Mouse (Mus musculus): ENCODE results near the gene AC170998.1. TPM values are rescaled to one million over a fixed set of nuclear protein-coding genes. Genes with fewer than 3 reads are reported as not detected.

AC170998.1 gene
- polyA plus RNA-seq, 1 experiment from 2014 or later: 3.3 TPM

DNA sequence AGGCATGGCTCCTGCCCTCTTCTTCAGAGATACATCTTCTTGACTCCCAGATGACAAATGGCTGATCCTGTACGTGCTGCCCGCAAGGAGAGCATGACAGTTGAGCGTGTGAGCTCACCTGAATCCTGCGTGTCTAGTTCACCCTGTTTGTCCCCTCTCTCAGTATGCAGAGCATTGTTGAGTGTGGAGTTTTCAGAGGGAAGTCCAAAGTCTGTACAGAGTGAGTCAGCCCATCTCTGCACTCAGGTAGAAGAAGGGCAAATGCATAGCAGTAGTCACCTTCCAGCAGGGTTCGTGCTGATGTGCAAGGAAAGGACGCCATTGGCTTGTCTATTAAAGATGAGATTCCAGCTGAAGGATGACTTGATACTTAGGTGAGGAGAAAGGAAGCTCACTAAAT is 13.4 kb downstream of the AC170998.1 start:
- no peaks in the 10 kb centered on the region for H3K4me1 ChIP-seq
- 95% methylated on average over 6 of the region's 6 CpGs for WGBS
- no peaks in the 10 kb centered on the region for H3K27me3 ChIP-seq (replicated peaks)
- no peak overlapping the region for H3K4me3 ChIP-seq
- H3K36me3 ChIP-seq: peaks cover 53% of the 10 kb centered on the region
- ATAC-seq (ENCODE audit: low FRiP score, low read depth): no peak
- no peak overlapping the region for H3K4me2 ChIP-seq (replicated peaks)
- no peak overlapping the region for H3K27ac ChIP-seq
- no peak overlapping the region for H3K9ac ChIP-seq
- H3K9me3 ChIP-seq: no peaks in the 10 kb centered on the region

- no peak overlapping the region for H3K27ac ChIP-seq
- H3K4me3 ChIP-seq: no peak overlapping the region
- WGBS: 95% methylated on average over 11 of the region's 11 CpGs
- no peaks in the 10 kb centered on the region for H3K4me1 ChIP-seq
- peaks cover 79% of the 10 kb centered on the region for H3K36me3 ChIP-seq
- H3K4me2 ChIP-seq (replicated peaks): no peak overlapping the region
- H3K9ac ChIP-seq: no peak overlapping the region
- no peaks in the 10 kb centered on the region for H3K27me3 ChIP-seq (replicated peaks)
- no peaks in the 10 kb centered on the region for H3K9me3 ChIP-seq
- no peak for ATAC-seq (ENCODE audit: low FRiP score, low read depth)
These were observed 17.4 kb downstream of the AC170998.1 start for GRCm38 (mm10) chr17:28743145-28743866.

- no peak overlapping the region for H3K4me2 ChIP-seq (replicated peaks)
- H3K4me3 ChIP-seq: no peak overlapping the region
- H3K9me3 ChIP-seq: no peaks in the 10 kb centered on the region
- peaks cover 85% of the 10 kb centered on the region for H3K36me3 ChIP-seq
- no peak for ATAC-seq (ENCODE audit: low FRiP score, low read depth)
- 91% methylated on average over 9 of the region's 9 CpGs for WGBS
- no peak overlapping the region for H3K27ac ChIP-seq
- no peak overlapping the region for H3K9ac ChIP-seq
- H3K27me3 ChIP-seq (replicated peaks): no peaks in the 10 kb centered on the region
- no peaks in the 10 kb centered on the region for H3K4me1 ChIP-seq
These were observed 18.0 kb downstream of the AC170998.1 start for GRCm38 (mm10) chr17:28743916-28744315.

GRCm38 (mm10) chr17:28745773-28746172 is 19.9 kb downstream of the AC170998.1 start:
- Histone ChIP-seq H3K4me3 (no peak overlapping the region), H3K36me3 (peaks cover 74% of the 10 kb centered on the region), H3K27me3 (replicated peaks) (no peaks in the 10 kb centered on the region), H3K4me2 (replicated peaks) (no peak overlapping the region), H3K9me3 (no peaks in the 10 kb centered on the region), H3K27ac (no peak overlapping the region), H3K9ac (no peak overlapping the region), H3K4me1 (no peaks in the 10 kb centered on the region)
- WGBS: 91% methylated on average over 6 of the region's 6 CpGs
- ATAC-seq (ENCODE audit: low FRiP score, low read depth): no peak

GRCm38 (mm10) chr17:28748001-28748400 is 22.1 kb downstream of the AC170998.1 start:
- no peak overlapping the region for H3K4me2 ChIP-seq (replicated peaks)
- H3K4me1 ChIP-seq: no peaks in the 10 kb centered on the region
- 94% methylated on average over 4 of the region's 4 CpGs for WGBS
- ATAC-seq (ENCODE audit: low FRiP score, low read depth): no peak
- no peaks in the 10 kb centered on the region for H3K9me3 ChIP-seq
- no peak overlapping the region for H3K4me3 ChIP-seq
- no peaks in the 10 kb centered on the region for H3K27me3 ChIP-seq (replicated peaks)
- H3K27ac ChIP-seq: no peak overlapping the region
- no peak overlapping the region for H3K9ac ChIP-seq
- peaks cover 56% of the 10 kb centered on the region for H3K36me3 ChIP-seq

- Histone ChIP-seq H3K9ac (no peak overlapping the region), H3K4me2 (replicated peaks) (no peak overlapping the region), H3K27ac (no peak overlapping the region), H3K9me3 (no peaks in the 10 kb centered on the region), H3K27me3 (replicated peaks) (no peaks in the 10 kb centered on the region), H3K4me3 (no peak overlapping the region), H3K36me3 (peaks cover 32% of the 10 kb centered on the region), H3K4me1 (no peaks in the 10 kb centered on the region)
- 85% methylated on average over 6 of the region's 6 CpGs for WGBS
- no peak for ATAC-seq (ENCODE audit: low FRiP score, low read depth)
These were observed 24.7 kb downstream of the AC170998.1 start for GRCm38 (mm10) chr17:28750580-28750979.

DNA sequence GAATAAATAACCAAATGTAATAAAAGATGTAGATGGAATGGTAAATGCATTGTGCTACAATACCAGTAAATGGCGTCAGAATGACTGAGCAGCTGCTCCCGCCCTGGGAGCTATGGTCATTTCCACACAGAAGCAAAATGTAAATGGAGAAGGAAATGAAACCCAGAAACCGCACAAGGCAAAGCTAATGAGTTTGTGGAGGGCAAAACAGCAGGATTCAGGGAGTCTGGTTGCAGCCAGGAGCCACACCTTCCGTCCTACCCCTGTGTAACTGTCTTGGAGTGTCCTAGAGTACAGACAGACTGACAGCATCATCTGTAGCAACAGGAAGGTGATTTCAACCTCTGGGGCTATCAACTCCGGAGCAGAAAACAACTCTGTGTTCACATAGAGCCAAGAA is 30.6 kb downstream of the AC170998.1 start:
- 63% methylated on average over 5 of the region's 5 CpGs for WGBS
- H3K27ac ChIP-seq: no peak overlapping the region
- no peak overlapping the region for H3K4me2 ChIP-seq (replicated peaks)
- no peaks in the 10 kb centered on the region for H3K36me3 ChIP-seq
- no peak for ATAC-seq (ENCODE audit: low FRiP score, low read depth)
- no peaks in the 10 kb centered on the region for H3K4me1 ChIP-seq
- no peak overlapping the region for H3K9ac ChIP-seq
- no peaks in the 10 kb centered on the region for H3K9me3 ChIP-seq
- no peaks in the 10 kb centered on the region for H3K27me3 ChIP-seq (replicated peaks)
- no peak overlapping the region for H3K4me3 ChIP-seq

GRCm38 (mm10) chr17:28757470-28757869 is 31.6 kb downstream of the AC170998.1 start:
- no peaks in the 10 kb centered on the region for H3K9me3 ChIP-seq
- no peak overlapping the region for H3K9ac ChIP-seq
- H3K4me1 ChIP-seq: no peaks in the 10 kb centered on the region
- H3K4me2 ChIP-seq (replicated peaks): no peak overlapping the region
- H3K4me3 ChIP-seq: no peak overlapping the region
- H3K27ac ChIP-seq: no peak overlapping the region
- ATAC-seq (ENCODE audit: low FRiP score, low read depth): no peak
- H3K36me3 ChIP-seq: no peaks in the 10 kb centered on the region
- WGBS: 83% methylated on average over 2 of the region's 2 CpGs
- no peaks in the 10 kb centered on the region for H3K27me3 ChIP-seq (replicated peaks)

DNA sequence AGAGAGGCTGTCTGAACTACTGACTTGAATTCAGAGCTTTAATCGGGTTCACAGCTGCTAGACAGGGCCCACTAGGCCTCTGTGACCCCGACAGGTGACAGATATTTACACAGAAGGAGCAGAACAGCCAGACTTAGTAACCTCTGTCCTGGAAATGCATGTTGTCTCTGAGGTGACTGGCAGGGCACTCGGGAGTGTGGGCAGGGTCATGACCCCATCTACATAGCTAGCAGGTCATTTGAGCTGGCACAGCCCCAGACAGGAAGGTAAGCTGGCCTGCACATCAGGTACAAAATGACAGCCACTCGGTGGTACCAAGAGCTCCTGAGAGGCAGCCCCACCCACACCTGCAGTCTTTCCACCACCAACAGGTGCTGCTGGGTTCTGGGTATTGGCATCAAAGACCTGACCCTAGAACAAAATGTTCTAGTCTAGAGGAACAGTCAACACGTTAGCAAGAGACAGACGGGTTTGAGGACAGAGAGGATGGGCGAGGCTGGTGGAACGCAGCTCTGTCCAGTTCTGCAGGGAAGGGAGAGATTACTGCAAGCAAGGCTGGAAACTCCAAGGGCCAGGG is 34.9 kb downstream of the AC170998.1 start:
- no peak for ATAC-seq (ENCODE audit: low FRiP score, low read depth)
- no peaks in the 10 kb centered on the region for H3K36me3 ChIP-seq
- WGBS: 75% methylated on average over 8 of the region's 8 CpGs
- no peak overlapping the region for H3K4me2 ChIP-seq (replicated peaks)
- no peak overlapping the region for H3K27ac ChIP-seq
- H3K4me3 ChIP-seq: no peak overlapping the region
- H3K27me3 ChIP-seq (replicated peaks): no peaks in the 10 kb centered on the region
- H3K9ac ChIP-seq: no peak overlapping the region
- no peaks in the 10 kb centered on the region for H3K4me1 ChIP-seq
- no peaks in the 10 kb centered on the region for H3K9me3 ChIP-seq

DNA sequence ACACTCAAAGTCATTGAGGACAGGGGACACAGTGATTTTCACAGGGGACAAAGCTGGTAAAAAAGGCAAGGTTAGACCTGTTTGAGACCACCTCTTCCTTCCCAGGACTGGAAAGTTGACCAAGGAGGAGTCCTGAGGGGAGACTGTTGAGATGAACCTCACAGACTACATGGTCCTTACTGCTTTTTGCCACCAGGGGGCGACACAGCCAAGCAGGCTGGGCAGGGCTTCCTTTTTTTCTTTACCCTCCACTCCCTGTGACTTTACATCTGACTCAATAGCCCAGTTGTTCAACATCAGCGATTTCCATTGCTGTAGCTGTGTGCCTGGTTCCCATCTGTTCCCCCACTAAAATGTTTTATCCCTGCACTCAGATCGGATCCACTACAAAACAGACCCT is 36.0 kb downstream of the AC170998.1 start:
- Histone ChIP-seq H3K36me3 (no peaks in the 10 kb centered on the region), H3K4me1 (no peaks in the 10 kb centered on the region), H3K4me2 (replicated peaks) (no peak overlapping the region), H3K27me3 (replicated peaks) (no peaks in the 10 kb centered on the region; the same call in 1 of the 2 replicates), H3K9me3 (no peaks in the 10 kb centered on the region), H3K9ac (no peak overlapping the region), H3K4me3 (no peak overlapping the region), H3K27ac (no peak overlapping the region)
- WGBS: 20% methylated on average over 3 of the region's 3 CpGs
- no peak for ATAC-seq (ENCODE audit: low FRiP score, low read depth)

DNA sequence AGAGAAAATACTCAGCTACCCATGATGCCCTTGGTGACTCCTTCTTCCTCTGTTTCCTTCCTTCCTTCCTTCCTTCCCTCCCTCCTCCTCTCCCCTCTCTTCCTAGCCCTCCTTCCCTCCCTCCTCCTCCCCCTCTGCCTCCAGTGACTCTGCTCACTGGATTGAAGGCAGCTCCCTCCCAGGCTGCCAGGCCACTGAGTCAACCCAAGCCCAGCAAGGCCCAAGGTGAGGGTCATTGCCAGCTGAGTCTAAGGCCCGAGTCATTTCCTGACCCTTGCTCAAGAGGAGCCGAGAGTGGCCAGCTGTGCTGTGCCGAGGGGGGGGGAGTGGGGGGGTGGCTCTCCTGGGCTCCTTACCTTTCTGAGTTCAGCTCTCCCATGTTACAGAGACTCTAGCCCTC is 40.3 kb downstream of the AC170998.1 start:
- Histone ChIP-seq H3K4me3 (no peak overlapping the region), H3K4me1 (peaks cover 16% of the 10 kb centered on the region), H3K27ac (no peak overlapping the region), H3K9me3 (no peaks in the 10 kb centered on the region), H3K9ac (no peak overlapping the region), H3K4me2 (replicated peaks) (no peak overlapping the region), H3K36me3 (no peaks in the 10 kb centered on the region), H3K27me3 (replicated peaks) (peaks cover 31% of the 10 kb centered on the region)
- WGBS: 63% methylated on average over 3 of the region's 3 CpGs
- ATAC-seq (ENCODE audit: low FRiP score, low read depth): no peak

DNA sequence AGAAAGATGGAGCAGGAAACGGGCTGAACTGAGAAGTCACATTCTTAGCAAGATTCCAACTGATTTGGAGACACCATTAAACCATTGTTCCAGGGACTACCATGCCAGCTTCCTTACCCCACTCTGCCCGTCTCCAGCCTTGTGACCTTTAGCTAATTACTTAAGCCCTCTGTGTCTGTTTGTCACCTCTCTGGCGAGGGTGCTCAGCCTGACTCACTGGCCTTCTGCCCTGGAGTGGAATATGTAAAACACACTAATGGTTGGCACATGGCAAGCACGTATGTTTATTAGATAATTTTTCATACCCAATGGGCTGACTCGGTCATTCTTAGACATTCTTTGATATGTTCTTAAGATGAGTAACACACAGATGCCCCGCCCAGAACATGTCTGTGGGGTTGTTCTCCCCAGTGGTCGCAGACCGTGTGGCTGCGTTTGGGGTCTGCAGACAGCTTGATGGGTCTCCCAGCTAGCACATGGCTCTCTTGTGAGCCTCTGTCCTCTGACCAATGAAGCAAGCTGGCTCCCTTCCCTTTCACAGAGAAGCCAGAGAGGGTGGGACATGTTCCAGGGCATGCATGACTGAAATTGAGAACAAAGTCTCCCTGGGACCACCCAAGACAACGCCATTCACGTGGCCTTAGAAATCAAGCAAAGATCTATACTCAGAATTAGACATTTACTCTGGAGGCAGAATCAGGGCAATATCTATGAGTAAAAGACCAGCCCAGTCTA is 41.1 kb downstream of the AC170998.1 start:
- no peak overlapping the region for H3K9ac ChIP-seq
- no peaks in the 10 kb centered on the region for H3K36me3 ChIP-seq
- no peaks in the 10 kb centered on the region for H3K9me3 ChIP-seq
- no peak for ATAC-seq (ENCODE audit: low FRiP score, low read depth)
- H3K4me2 ChIP-seq (replicated peaks): no peak overlapping the region
- H3K27me3 ChIP-seq (replicated peaks): peaks cover 34% of the 10 kb centered on the region
- WGBS: 78% methylated on average over 11 of the region's 11 CpGs
- H3K4me3 ChIP-seq: no peak overlapping the region
- H3K27ac ChIP-seq: no peak overlapping the region
- peaks cover 16% of the 10 kb centered on the region for H3K4me1 ChIP-seq

All from neural tube, embryonic 12.5 days (tissue).